24 mouse cellular contexts compared by ENCODE assay signal in genomic region chr5:23665906-23666305, GRCm38 (mm10). TPM values are rescaled to one million over a fixed set of nuclear protein-coding genes. Genes with fewer than 3 reads are reported as not detected.
A peak's percentile ranks its signal among the peaks of the same experiment; 100 is the strongest.
DNase-seq lines count a peak whose midpoint lies in the region; ATAC-seq and TF ChIP-seq lines count a peak whose summit lies in the region.
"Had no signal": no experiment of that assay in that cellular context is flagged by ENCODE, and none has a peak within 500 bp of the region (broad histone marks: within the 10 kb centered on the region; RNA-seq: fewer than 3 reads in every experiment).

No protein-coding gene starts in this region.

- no peaks in the 10 kb centered on the region for H3K36me3 ChIP-seq in intestine, postnatal 0 days (ENCODE audit: control insufficient read depth, insufficient read depth)
- no peaks in the 10 kb centered on the region for H3K36me3 ChIP-seq in intestine, embryonic 16.5 days (ENCODE audit: control insufficient read depth, insufficient read depth, low read length)
- no peaks in the 10 kb centered on the region for H3K36me3 ChIP-seq in stomach, embryonic 15.5 days
- H3K36me3 ChIP-seq: forebrain, embryonic 15.5 days; heart, embryonic 15.5 days had no signal

- H3K4me3 ChIP-seq in intestine, postnatal 0 days (ENCODE audit: low read depth, low read length) = no peak overlapping the region
- no peak overlapping the region for H3K4me3 ChIP-seq in intestine, embryonic 16.5 days (ENCODE audit: low read length)
- no peak overlapping the region for H3K4me3 ChIP-seq in stomach, embryonic 15.5 days (replicated peaks)
- H3K4me3 ChIP-seq: embryonic facial prominence, embryonic 13.5 days; forebrain, embryonic 15.5 days; heart, embryonic 15.5 days had no signal

- no peak for ATAC-seq in intestine, postnatal 0 days
- no peak for ATAC-seq in intestine, embryonic 16.5 days
- no peak for ATAC-seq in stomach, embryonic 15.5 days (ENCODE audit: insufficient read depth, low FRiP score, low read depth)
- ATAC-seq: forebrain, embryonic 15.5 days; inflammation-experienced regulatory T-cells, adult 6 months had no signal

- TF ChIP-seq CTCF in intestine, postnatal 0 days (IDR thresholded peaks at IDR 0.05; ENCODE audit: low read depth) = 0 out of 2 replicates have a peak, but pooled peaks have one; percentile 3

- no peak overlapping the region for H3K9ac ChIP-seq in intestine, postnatal 0 days (ENCODE audit: low read depth, low read length)
- no peak overlapping the region for H3K9ac ChIP-seq in intestine, embryonic 16.5 days (ENCODE audit: low read depth, low read length)
- no peak overlapping the region for H3K9ac ChIP-seq in stomach, embryonic 15.5 days
- H3K9ac ChIP-seq: embryonic facial prominence, embryonic 13.5 days; forebrain, embryonic 15.5 days; heart, embryonic 15.5 days; hindbrain, embryonic 14.5 days had no signal

- DNase-seq in ES-CJ7 (ENCODE audit: low read depth, low spot score) = peak; percentile 60
- peak; percentile 68 for DNase-seq in R1 (ENCODE audit: low read depth, low spot score)
- no peak for DNase-seq in adrenal gland, postnatal 14 days
- DNase-seq in cerebellum, adult 9-11 months = no peak
- DNase-seq: adrenal gland, adult 8-10 months; B cell, adult 2 months; cerebellum, adult 2 months; cerebellum, postnatal 36 days; embryo, embryonic 11 days; heart, postnatal 4 days; kidney, adult 8-10 months; kidney, postnatal 10 days; left cerebral cortex, postnatal 4 days; thymus, postnatal 14 days had no signal

- H3K4me1 ChIP-seq in intestine, postnatal 0 days (replicated peaks; ENCODE audit: control insufficient read depth, insufficient read depth, low read length) = no peaks in the 10 kb centered on the region
- H3K4me1 ChIP-seq in intestine, embryonic 16.5 days (ENCODE audit: control insufficient read depth, insufficient read depth, low read length) = no peaks in the 10 kb centered on the region
- no peaks in the 10 kb centered on the region for H3K4me1 ChIP-seq in stomach, embryonic 15.5 days
- H3K4me1 ChIP-seq: forebrain, embryonic 15.5 days had no signal

- H3K4me2 ChIP-seq in intestine, postnatal 0 days (replicated peaks; ENCODE audit: low read depth) = no peak overlapping the region
- H3K4me2 ChIP-seq in intestine, embryonic 16.5 days (ENCODE audit: low read depth, low read length) = no peak overlapping the region
- H3K4me2 ChIP-seq in stomach, embryonic 15.5 days = no peak overlapping the region
- H3K4me2 ChIP-seq: embryonic facial prominence, embryonic 13.5 days; forebrain, embryonic 15.5 days; heart, embryonic 15.5 days; hindbrain, embryonic 14.5 days; midbrain, embryonic 11.5 days had no signal

- H3K27me3 ChIP-seq in intestine, postnatal 0 days (replicated peaks; ENCODE audit: control insufficient read depth, insufficient read depth, low read length) = no peaks in the 10 kb centered on the region
- no peaks in the 10 kb centered on the region for H3K27me3 ChIP-seq in intestine, embryonic 16.5 days (replicated peaks; ENCODE audit: control insufficient read depth, insufficient read depth, low read length)
- H3K27me3 ChIP-seq in stomach, embryonic 15.5 days (replicated peaks) = no peaks in the 10 kb centered on the region
- H3K27me3 ChIP-seq: CH12.LX; embryonic facial prominence, embryonic 13.5 days; forebrain, embryonic 15.5 days; heart, embryonic 15.5 days had no signal

- no peak overlapping the region for H3K27ac ChIP-seq in intestine, postnatal 0 days (ENCODE audit: low read depth, low read length)
- H3K27ac ChIP-seq in intestine, embryonic 16.5 days (ENCODE audit: low read length) = no peak overlapping the region
- H3K27ac ChIP-seq in stomach, embryonic 15.5 days = peak overlapping the region; percentile 4; the same call in 1 of the 2 replicates
- H3K27ac ChIP-seq: embryonic facial prominence, embryonic 13.5 days; forebrain, embryonic 15.5 days; heart, embryonic 15.5 days; hindbrain, embryonic 14.5 days had no signal

- no peaks in the 10 kb centered on the region for H3K9me3 ChIP-seq in intestine, postnatal 0 days (ENCODE audit: control insufficient read depth)
- H3K9me3 ChIP-seq in intestine, embryonic 16.5 days (ENCODE audit: control insufficient read depth, low read length) = no peaks in the 10 kb centered on the region
- no peaks in the 10 kb centered on the region for H3K9me3 ChIP-seq in stomach, embryonic 15.5 days
- H3K9me3 ChIP-seq: embryonic facial prominence, embryonic 13.5 days; forebrain, embryonic 15.5 days; heart, embryonic 15.5 days had no signal

RNA-seq across cellular contexts. Expression of gene Srpk2, which starts 18.5 kb away (rescaled TPM):
- polyA plus RNA-seq in intestine, postnatal 0 days (2015; fragmentation: Nextera tagmentation; extraction: Ambion mirVana) = 21.3 and 28.5 TPM in 2 replicates
- 30.5 and 32.1 TPM in 2 replicates for polyA plus RNA-seq in intestine, embryonic 16.5 days (2015; fragmentation: Nextera tagmentation; extraction: Ambion mirVana)
- 40.3 and 41.1 TPM in 2 replicates for polyA plus RNA-seq in stomach, embryonic 15.5 days (2015; fragmentation: Nextera tagmentation; extraction: Ambion mirVana)
- total RNA-seq in adrenal gland, postnatal 14 days (2021) = 43.1 and 46.4 TPM in 2 replicates

Comparison
In these comparisons a context has a peak if more than half of its experiments do, and no peak if none do; other contexts are left out.
1. DNase-seq: peak in ES-CJ7 (single experiment) and R1 (single experiment); none in adrenal gland, postnatal 14 days (single experiment) and cerebellum, adult 9-11 months (single experiment).